Mouse (Mus musculus): ENCODE results near the gene Farsb. TPM values are rescaled to one million over a fixed set of nuclear protein-coding genes. Genes with fewer than 3 reads are reported as not detected.

The Farsb gene
- polyA plus RNA-seq, 1 experiment from 2014 or later: 142 TPM

- Histone ChIP-seq H3K27me3 (no peaks in the 10 kb centered on the region), H3K27ac (no peak overlapping the region), H3K36me3 (no peaks in the 10 kb centered on the region), H3K4me1 (peaks cover 20% of the 10 kb centered on the region), H3K9me3 (peaks cover 6% of the 10 kb centered on the region; the same call in 1 of the 2 replicates), H3K4me2 (no peak overlapping the region), H3K4me3 (no peak overlapping the region), H3K9ac (no peak overlapping the region)
- ATAC-seq (ENCODE audit: insufficient number of reproducible peaks, insufficient read depth, low FRiP score, low TSS enrichment, low read depth): no peak
- 89% methylated on average over 5 of the region's 5 CpGs for WGBS
Measured at GRCm38 (mm10) chr1:78373836-78374235, 114.9 kb downstream of the Farsb start.

DNA sequence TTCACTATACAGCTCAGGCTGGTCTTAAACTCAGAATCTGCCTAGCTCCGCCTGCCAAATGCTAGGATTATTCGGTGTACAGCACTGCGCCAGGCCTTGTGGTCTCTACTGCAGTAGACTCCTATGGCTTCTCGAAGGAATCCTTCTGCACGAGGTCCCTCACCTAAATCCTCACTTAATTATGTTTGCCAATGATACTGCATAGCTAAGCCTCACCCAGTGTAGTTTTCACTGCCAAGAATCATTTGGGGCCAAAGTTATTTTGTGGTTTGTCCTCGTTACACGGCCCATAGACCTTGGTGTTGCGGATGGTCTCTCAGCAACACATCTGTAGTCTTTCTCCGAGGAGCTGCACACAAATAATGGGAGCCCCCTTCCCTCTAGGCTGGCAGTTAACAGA, 116.4 kb downstream of the Farsb start:
- Histone ChIP-seq H3K36me3 (no peaks in the 10 kb centered on the region), H3K9me3 (peaks cover 6% of the 10 kb centered on the region; the same call in 1 of the 2 replicates), H3K9ac (no peak overlapping the region), H3K27me3 (no peaks in the 10 kb centered on the region), H3K4me1 (peaks cover 29% of the 10 kb centered on the region), H3K27ac (no peak overlapping the region), H3K4me3 (no peak overlapping the region), H3K4me2 (no peak overlapping the region)
- no peak for ATAC-seq (ENCODE audit: insufficient number of reproducible peaks, insufficient read depth, low FRiP score, low TSS enrichment, low read depth)
- 90% methylated on average over 9 of the region's 9 CpGs for WGBS

DNA sequence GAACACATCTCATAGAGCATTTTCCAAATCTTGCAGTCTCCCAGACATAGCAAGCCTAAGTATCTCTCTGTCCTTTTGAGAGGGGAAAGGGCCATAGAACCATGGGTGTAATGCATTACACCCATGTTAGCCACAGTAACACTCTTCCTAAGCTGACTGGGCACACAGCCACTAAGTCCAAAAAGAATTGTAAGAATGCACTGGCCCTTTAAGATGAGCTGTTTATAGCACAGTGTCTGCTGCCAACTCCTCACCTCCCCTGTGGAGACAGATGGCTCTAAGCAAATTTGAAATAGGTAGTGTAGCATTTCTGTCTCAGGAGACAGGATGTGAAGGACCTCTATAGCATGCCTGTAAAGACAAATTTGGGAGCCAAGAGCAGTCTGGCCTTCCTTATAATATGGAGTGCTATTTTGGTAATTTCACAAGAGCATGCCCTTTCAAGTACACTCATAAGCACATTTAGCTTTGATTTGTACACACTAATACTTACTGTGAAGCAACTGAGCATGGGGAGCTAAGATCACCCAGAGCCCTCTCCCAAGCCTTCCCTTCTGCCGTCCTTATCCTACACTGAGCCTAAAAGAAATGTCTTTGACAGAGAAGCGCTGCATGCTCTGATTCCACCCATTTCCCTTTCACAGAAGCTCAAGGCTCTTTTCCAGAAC, 117.0 kb downstream of the Farsb start:
- 81% methylated on average over 2 of the region's 2 CpGs for WGBS
- H3K4me1 ChIP-seq: peaks cover 32% of the 10 kb centered on the region
- ATAC-seq (ENCODE audit: insufficient number of reproducible peaks, insufficient read depth, low FRiP score, low TSS enrichment, low read depth): no peak
- no peak overlapping the region for H3K27ac ChIP-seq
- H3K36me3 ChIP-seq: no peaks in the 10 kb centered on the region
- H3K9me3 ChIP-seq: peaks cover 6% of the 10 kb centered on the region; the same call in 1 of the 2 replicates
- no peak overlapping the region for H3K4me2 ChIP-seq
- no peak overlapping the region for H3K4me3 ChIP-seq
- no peaks in the 10 kb centered on the region for H3K27me3 ChIP-seq
- H3K9ac ChIP-seq: no peak overlapping the region

- WGBS: 48% methylated on average over 6 of the region's 6 CpGs
- Histone ChIP-seq H3K36me3 (no peaks in the 10 kb centered on the region), H3K4me3 (no peak overlapping the region), H3K27me3 (no peaks in the 10 kb centered on the region), H3K27ac (no peak overlapping the region), H3K4me1 (peaks cover 32% of the 10 kb centered on the region), H3K9me3 (peaks cover 6% of the 10 kb centered on the region; the same call in 1 of the 2 replicates), H3K4me2 (no peak overlapping the region), H3K9ac (no peak overlapping the region)
- ATAC-seq (ENCODE audit: insufficient number of reproducible peaks, insufficient read depth, low FRiP score, low TSS enrichment, low read depth): no peak
Measured at GRCm38 (mm10) chr1:78370121-78370520, 118.6 kb downstream of the Farsb start.

Other genes starting within 250 kb of the Farsb start
- gene Sgpp2, start 178.6 kb downstream of the Farsb start, polyA plus RNA-seq (2015; fragmentation: Nextera tagmentation; extraction: Ambion mirVana): 4.3 and 4.9 TPM in 2 replicates
- gene Mogat1, start 22.1 kb upstream of the Farsb start, polyA plus RNA-seq (2015; fragmentation: Nextera tagmentation; extraction: Ambion mirVana): 0.44 and 0.65 TPM in 2 replicates
- gene BC035947, start 23.3 kb upstream of the Farsb start, polyA plus RNA-seq (2015; fragmentation: Nextera tagmentation; extraction: Ambion mirVana): 0.84 and 1.3 TPM in 2 replicates
- 65.9 and 75.1 TPM in 2 replicates for gene Acsl3, start 168.9 kb upstream of the Farsb start, polyA plus RNA-seq (2015; fragmentation: Nextera tagmentation; extraction: Ambion mirVana)
- 4.7 and 5.1 TPM in 2 replicates for gene Utp14b, start 169.1 kb upstream of the Farsb start, polyA plus RNA-seq (2015; fragmentation: Nextera tagmentation; extraction: Ambion mirVana)

Measured in embryonic facial prominence, embryonic 13.5 days (tissue).